Comparison of ENCODE assay signal across 28 mouse cellular contexts in the genomic region with DNA sequence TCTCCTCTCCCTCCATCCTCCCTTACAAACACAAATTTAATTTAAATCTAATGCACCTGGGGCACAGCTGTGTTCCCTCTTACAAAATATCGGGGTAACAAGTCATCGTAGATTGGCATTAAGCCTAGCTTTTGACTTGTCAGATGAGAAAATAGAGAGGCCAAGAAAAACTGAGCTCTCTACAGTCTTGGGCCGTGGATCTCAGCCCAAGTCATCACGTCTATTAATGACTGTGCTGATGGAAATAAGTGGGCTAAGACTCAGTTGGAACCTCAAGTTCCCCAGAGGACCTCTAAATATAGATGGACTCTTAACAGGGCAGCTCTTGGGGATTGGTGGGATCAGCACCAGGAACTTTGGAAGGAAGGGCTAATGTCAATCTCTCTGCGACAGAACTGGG. TPM values are rescaled to one million over a fixed set of nuclear protein-coding genes. Genes with fewer than 3 reads are reported as not detected.
DNase-seq lines count a peak whose midpoint lies in the region; ATAC-seq lines count a peak whose summit lies in the region.
"Had no signal": no experiment of that assay in that cellular context is flagged by ENCODE, and none has a peak within 500 bp of the region (broad histone marks: within the 10 kb centered on the region; RNA-seq: fewer than 3 reads in every experiment).

No protein-coding gene starts in this region.

- peak; percentile 33 for DNase-seq in gastrocnemius, postnatal 25 days
- DNase-seq in gastrocnemius, postnatal 36 days, result no peak
- no peak for DNase-seq in heart, postnatal 14 days
- DNase-seq in NIH3T3 (ENCODE audit: low read depth), result peak; percentile 80
- DNase-seq in fat pad, adult 2 months (ENCODE audit: extremely low read depth, low read depth, low spot score), result peak; percentile 91
- no peak for DNase-seq in layer of hippocampus, adult 9-10 months (ENCODE audit: low spot score)
- no peak for DNase-seq in right cerebral cortex, postnatal 14 days
- DNase-seq: adrenal gland, postnatal 36 days; cerebellum, adult 11 months; cerebellum, adult 9-11 months; gastrocnemius, postnatal 14 days; kidney, adult 9 months; kidney, postnatal 14 days; lung, embryonic 14.5 days; lung, postnatal 4 days; right cerebral cortex, postnatal 4 days; thymus, adult 2 months had no signal

- WGBS in heart, embryonic 15.5 days, result 65% methylated on average over 5 of the region's 5 CpGs

- H3K27ac ChIP-seq in heart, embryonic 15.5 days, result peak overlapping the region; percentile 61; the same call in 1 of the 2 replicates
- H3K27ac ChIP-seq: forebrain, embryonic 13.5 days; hindbrain, postnatal 0 days; liver, embryonic 14.5 days; neural tube, embryonic 13.5 days; stomach, embryonic 15.5 days had no signal

- intact Hi-C loops in gastrocnemius, postnatal 36 days (cut with DNase I), result loop anchor here (5.0 to 10.0 kb wide), 2 partner anchors 134 to 222 kb away; no protein-coding TSS in a partner anchor
- intact Hi-C loops in heart, postnatal 14 days (cut with DNase I), result loop anchor here (5.0 kb wide), 1 partner anchor 194 kb away; no protein-coding TSS in a partner anchor

- H3K27me3 ChIP-seq in heart, embryonic 15.5 days, result no peaks in the 10 kb centered on the region
- H3K27me3 ChIP-seq: forebrain, embryonic 13.5 days; limb, embryonic 15.5 days; neural tube, embryonic 13.5 days; stomach, embryonic 15.5 days had no signal

- H3K4me1 ChIP-seq in heart, embryonic 15.5 days (replicated peaks), result peaks cover 8% of the 10 kb centered on the region
- H3K4me1 ChIP-seq: forebrain, embryonic 13.5 days; limb, embryonic 15.5 days; neural tube, embryonic 13.5 days; stomach, embryonic 15.5 days had no signal

- H3K36me3 ChIP-seq in heart, embryonic 15.5 days, result peaks cover 65% of the 10 kb centered on the region

- peak; percentile 47; the same call in 1 of the 2 replicates for ATAC-seq in heart, embryonic 15.5 days (replicated peaks; ENCODE audit: insufficient number of reproducible peaks, insufficient read depth, low FRiP score, low read depth)
- ATAC-seq: CD4-positive, CD25-positive, alpha-beta regulatory T cell, adult 4 months; forebrain, embryonic 13.5 days; hindbrain, postnatal 0 days; intestine, embryonic 16.5 days; midbrain, embryonic 16.5 days had no signal

- H3K9ac ChIP-seq in heart, embryonic 15.5 days, result no peak overlapping the region
- H3K9ac ChIP-seq: forebrain, embryonic 13.5 days; limb, embryonic 15.5 days; liver, embryonic 14.5 days; lung, embryonic 14.5 days; neural tube, embryonic 13.5 days; stomach, embryonic 15.5 days had no signal

- no peak overlapping the region for H3K4me2 ChIP-seq in heart, embryonic 15.5 days
- H3K4me2 ChIP-seq: forebrain, embryonic 13.5 days; limb, embryonic 15.5 days; lung, embryonic 14.5 days; neural tube, embryonic 13.5 days; stomach, embryonic 15.5 days had no signal

- no peak overlapping the region for H3K4me3 ChIP-seq in heart, embryonic 15.5 days
- H3K4me3 ChIP-seq: forebrain, embryonic 13.5 days; limb, embryonic 15.5 days; myocyte; neural tube, embryonic 13.5 days; stomach, embryonic 15.5 days had no signal

- H3K9me3 ChIP-seq in heart, embryonic 15.5 days (replicated peaks), result no peaks in the 10 kb centered on the region
- H3K9me3 ChIP-seq: forebrain, embryonic 13.5 days; limb, embryonic 15.5 days; neural tube, embryonic 13.5 days; stomach, embryonic 15.5 days had no signal

RNA-seq across cellular contexts. Expression of a gene that starts 33.1 kb away (rescaled TPM):
- 1 to 10 TPM; 5.8 to 9.6 TPM for total RNA-seq in gastrocnemius, postnatal 25 days (2021)
- 1 to 10 TPM; 5.7 to 6.1 TPM for total RNA-seq in gastrocnemius, postnatal 36 days (2021)
- 37.7 and 40.1 TPM in 2 replicates for polyA plus RNA-seq in heart, embryonic 15.5 days (2015; fragmentation: Nextera tagmentation; extraction: Ambion mirVana)
- 10 to 100 TPM; 11.6 to 14.5 TPM for total RNA-seq in heart, postnatal 14 days (2021)

Comparison
In these comparisons a context has a peak if more than half of its experiments do, and no peak if none do; other contexts are left out.
1. DNase-seq: peak in gastrocnemius, postnatal 25 days (single experiment), NIH3T3 (single experiment) and fat pad, adult 2 months (single experiment); none in gastrocnemius, postnatal 36 days (0 of 2), heart, postnatal 14 days (0 of 2), layer of hippocampus, adult 9-10 months (single experiment) and right cerebral cortex, postnatal 14 days (single experiment).